Mouse (Mus musculus) gastrocnemius, postnatal 25 days (tissue): ENCODE measurements around the gene Olfr1243. TPM values are rescaled to one million over a fixed set of nuclear protein-coding genes. Genes with fewer than 3 reads are reported as not detected.
"Not testable (repeated sequence)": the region's sequence is repeated elsewhere in the genome, so short reads cannot be mapped to it uniquely, and the experiment has no call there.

Experiments
- DNase-seq: peaks from one replicate; pipeline ENCODE4 v3.0.0; 2022
- long read RNA-seq, 2 experiments: library from polyadenylated mRNA; stranded (forward); transcript quantifications; one replicate each; pipeline ENCODE4 v2.0.0; 2021
- total RNA-seq, 2 experiments: library from RNA; stranded (reverse); gene quantifications; 1 replicate in 1 of 2; 2 replicates in 1 of 2; pipeline ENCODE4 v1.2.3; 2021

The Olfr1243 gene
- not detected for total RNA-seq
- long read RNA-seq, experiment 1 = 0 reads
- long read RNA-seq, experiment 2 = 0 reads

DNA sequence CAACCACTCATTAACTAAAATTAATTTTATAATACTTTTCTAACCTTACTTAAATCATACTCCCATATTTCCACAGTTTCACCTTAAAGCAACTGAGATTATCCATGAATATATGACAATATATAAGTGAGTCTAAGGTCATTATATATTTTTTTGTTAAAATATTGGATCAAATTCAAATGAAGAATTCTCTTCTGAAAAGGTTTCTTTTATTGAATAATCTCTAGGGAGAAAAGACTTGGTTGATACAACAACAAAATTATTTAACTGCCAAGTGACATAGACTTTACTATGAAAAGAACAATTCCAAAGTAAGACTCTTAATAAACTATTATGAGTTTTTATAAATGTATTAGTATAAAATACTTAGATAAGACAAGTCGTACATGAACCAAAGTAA lies at the start of gene Olfr1243:
Gene Olfr1243 (minus strand): TSS at position 101 of the 400 bp plus-strand sequence.
- no peak for DNase-seq

DNA sequence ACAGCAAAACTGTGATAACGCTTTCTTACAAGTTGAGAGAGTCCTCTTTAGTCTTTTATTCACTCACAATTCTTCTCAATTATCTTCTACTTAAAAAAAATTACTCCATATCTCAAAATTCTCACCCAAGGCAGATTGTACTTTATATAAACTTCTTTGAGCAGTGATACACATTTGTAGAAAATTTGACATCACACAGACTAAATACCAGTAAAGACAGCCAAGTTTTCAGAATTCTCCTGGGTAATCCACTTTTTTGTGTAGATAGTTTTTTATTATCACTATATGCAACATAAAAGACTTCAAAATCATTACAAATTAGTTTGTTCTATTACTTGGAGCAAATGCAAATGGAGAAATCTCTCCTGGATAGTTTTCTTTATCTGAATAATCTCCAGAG lies 47.1 kb upstream of the Olfr1243 start, which contains the start of gene Olfr1245:
Gene Olfr1245 (minus strand): TSS at position 101 of the 400 bp plus-strand sequence.
- DNase-seq = no peak

- not testable (repeated sequence) for DNase-seq
Observed at GRCm38 (mm10) chr2:89562706-89563105, 31.4 kb upstream of the Olfr1243 start.

GRCm38 (mm10) chr2:89544516-89544915 lies 13.2 kb upstream of the Olfr1243 start:
- no peak for DNase-seq

DNA sequence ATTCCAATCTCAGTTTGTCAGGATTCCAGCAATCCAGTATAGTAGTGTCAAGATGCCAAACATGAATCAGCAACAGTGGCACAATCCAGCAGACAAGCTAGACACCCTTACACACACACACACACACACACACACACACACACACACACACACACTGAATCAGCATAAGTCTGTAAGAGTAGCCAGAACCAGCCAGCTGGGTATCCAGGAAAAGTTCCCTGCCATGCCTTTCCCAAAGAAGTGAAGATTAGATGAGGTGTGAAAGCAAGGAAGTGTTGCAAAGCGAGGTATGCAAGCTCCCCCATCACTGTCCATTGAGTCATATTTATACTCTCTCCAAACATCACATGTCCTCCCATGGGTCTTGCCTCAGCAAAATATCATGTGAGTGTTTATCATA lies 8.6 kb upstream of the Olfr1243 start:
- no peak for DNase-seq

- no peak for DNase-seq
Observed at GRCm38 (mm10) chr2:89498235-89498634, 33.1 kb downstream of the Olfr1243 start, which contains the start of gene Olfr1242. Gene Olfr1242, minus strand, starts transcription at chr2:89498335.

DNA sequence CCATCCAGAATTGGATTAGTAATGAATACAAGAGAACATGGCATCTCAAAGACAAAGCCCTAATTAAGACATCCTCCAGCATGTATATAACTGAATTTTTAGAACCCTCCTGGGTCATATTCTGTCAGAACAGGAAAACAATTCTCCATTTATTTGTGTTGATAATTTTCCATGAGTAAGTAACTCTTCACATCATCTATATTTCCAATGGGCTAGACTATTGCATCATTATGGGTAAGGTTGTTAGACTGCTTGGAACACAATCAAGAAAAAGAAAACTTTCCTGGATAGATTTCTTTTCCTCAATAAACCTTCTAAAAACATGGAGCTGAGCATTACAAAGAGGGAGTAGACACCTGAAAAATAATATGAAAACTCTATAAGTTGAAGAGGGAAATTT lies 44.3 kb downstream of the Olfr1243 start, which contains the start of gene Olfr1241:
Gene Olfr1241 (minus strand): TSS at position 101 of the 400 bp plus-strand sequence.
- no peak for DNase-seq

Other genes starting within 250 kb of the Olfr1243 start
- gene Olfr1229, start 243.5 kb downstream of the Olfr1243 start, total RNA-seq = not detected
- gene Olfr1230, start 234.2 kb downstream of the Olfr1243 start, total RNA-seq = not detected
- not detected for gene Olfr1231, start 224.4 kb downstream of the Olfr1243 start, total RNA-seq
- not detected for gene Olfr1232, start 201.8 kb downstream of the Olfr1243 start, total RNA-seq
- gene Olfr1233, start 189.1 kb downstream of the Olfr1243 start, total RNA-seq = not detected
- gene Olfr1234, start 166.6 kb downstream of the Olfr1243 start, total RNA-seq = not detected
- gene Olfr1238, start 121.8 kb downstream of the Olfr1243 start, total RNA-seq = not detected
- not detected for gene Olfr1239, start 111.1 kb downstream of the Olfr1243 start, total RNA-seq
- gene Olfr1240, start 88.5 kb downstream of the Olfr1243 start, total RNA-seq = not detected
- not detected for gene Olfr1241, start 44.4 kb downstream of the Olfr1243 start, total RNA-seq
- not detected for gene Olfr1242, start 33.2 kb downstream of the Olfr1243 start, total RNA-seq
- not detected for gene Olfr1245, start 47.0 kb upstream of the Olfr1243 start, total RNA-seq
- not detected for gene Olfr1246, start 61.7 kb upstream of the Olfr1243 start, total RNA-seq
- gene Olfr1247, start 82.6 kb upstream of the Olfr1243 start, total RNA-seq = under 1 TPM; 0.05 TPM
- gene Olfr1248, start 86.8 kb upstream of the Olfr1243 start, total RNA-seq = not detected
- gene Olfr1249, start 103.5 kb upstream of the Olfr1243 start, total RNA-seq = not detected
- gene Olfr1250, start 130.0 kb upstream of the Olfr1243 start, total RNA-seq = not detected
- gene Olfr1251, start 140.4 kb upstream of the Olfr1243 start, total RNA-seq = not detected
- not detected for gene Olfr1252, start 193.5 kb upstream of the Olfr1243 start, total RNA-seq
- gene Olfr1253, start 225.6 kb upstream of the Olfr1243 start, total RNA-seq = not detected